Mouse (Mus musculus) midbrain, postnatal 0 days (tissue): ENCODE measurements at regions not wholly inside any gene's neighbourhood (a gene's known extent, or its start where the extent isn't known, plus 50 kb on each side); places are given as distances from the start of the nearest gene placed in this dataset.

Experiments
- ATAC-seq: fragments of 200-750 bp; cut with Nextera tagmentation; 2 replicates; pipeline ENCODE4 v1.8.0; 2017; ENCODE audit warnings: moderate number of reproducible peaks, mild to moderate bottlenecking, moderate TSS enrichment, moderate library complexity; ENCODE audit not compliant: low FRiP score
- DNase-seq: peaks from one replicate; pipeline ENCODE4 v3.0.0-alpha.2; 2015; ENCODE audit warnings: low spot score
- H3K27ac ChIP-seq: fragments of 300-500 bp; sonication (generic); 2 replicates; pipeline ENCODE4 v1.5.1; 2014; ENCODE audit warnings: low read depth, mild to moderate bottlenecking, low read length, mixed read lengths
- H3K27me3 ChIP-seq: fragments of 300-500 bp; sonication (generic); 2 replicates; pipeline ENCODE4 v1.6.1; 2014; ENCODE audit warnings: low read length, control low read depth, mixed read lengths; ENCODE audit not compliant: insufficient read depth
- H3K36me3 ChIP-seq: fragments of 300-500 bp; sonication (generic); 2 replicates; pipeline ENCODE4 v1.6.1; 2014; ENCODE audit warnings: low read length, control low read depth, mixed read lengths; ENCODE audit not compliant: insufficient read depth
- H3K4me1 ChIP-seq: fragments of 300-500 bp; sonication (generic); 2 replicates; pipeline ENCODE4 v1.6.1; 2014; ENCODE audit warnings: mild to moderate bottlenecking, control low read depth, antibody characterized with exemption, low read length, mixed read lengths; ENCODE audit not compliant: insufficient read depth
- H3K4me2 ChIP-seq: fragments of 300-500 bp; sonication (generic); 2 replicates; pipeline ENCODE4 v1.6.1; 2014; ENCODE audit warnings: low read depth, mild to moderate bottlenecking, low read length, mixed read lengths; ENCODE audit not compliant: poor library complexity, severe bottlenecking
- H3K4me3 ChIP-seq: fragments of 300-500 bp; sonication (generic); 2 replicates; pipeline ENCODE4 v1.5.1; 2014; ENCODE audit warnings: low read depth, mild to moderate bottlenecking, low read length, moderate library complexity
- H3K9ac ChIP-seq: fragments of 300-500 bp; sonication (generic); replicated peaks from 2 replicates; pipeline ENCODE4 v1.6.1; 2014; ENCODE audit warnings: mild to moderate bottlenecking, low read length, moderate library complexity, mixed read lengths; ENCODE audit not compliant: poor library complexity, severe bottlenecking
- H3K9me3 ChIP-seq: fragments of 300-500 bp; sonication (generic); 2 replicates; pipeline ENCODE4 v1.6.1; 2016; ENCODE audit warnings: low read length, control low read depth
- CTCF ChIP-seq: IDR thresholded peaks from 2 replicates; pipeline ENCODE4 v1.5.1; 2016; ENCODE audit warnings: antibody characterized with exemption, mild to moderate bottlenecking
- WGBS: fragments of 180-500 bp; shearing (Covaris S2); extraction: QIAGEN DNeasy Blood & Tissue Kit; methylation state at CpG from one replicate; pipeline ENCODE4 v1.1.7; 2014; 5-methylcytosine and 5-hydroxymethylcytosine counted together

- ATAC-seq, result no peak
- WGBS, result 59% methylated on average over 3 of the region's 3 CpGs
- no peak overlapping the region for H3K4me3 ChIP-seq
- no peak overlapping the region for H3K4me2 ChIP-seq
- H3K27ac ChIP-seq, result no peak overlapping the region
- H3K9ac ChIP-seq, result no peak overlapping the region
- no peaks in the 10 kb centered on the region for H3K36me3 ChIP-seq
- DNase-seq, result no peak
- H3K27me3 ChIP-seq, result no peaks in the 10 kb centered on the region
- H3K9me3 ChIP-seq, result no peaks in the 10 kb centered on the region
- no peak for TF ChIP-seq CTCF
- no peaks in the 10 kb centered on the region for H3K4me1 ChIP-seq
These were observed 233.6 kb upstream of the Gjb5 start for GRCm38 (mm10) chr4:127591540-127591939.

- no peak for TF ChIP-seq CTCF
- DNase-seq (no peak), ATAC-seq (no peak)
- no peaks in the 10 kb centered on the region for H3K9me3 ChIP-seq
- H3K36me3 ChIP-seq, result no peaks in the 10 kb centered on the region
- no peak overlapping the region for H3K4me3 ChIP-seq
- H3K9ac ChIP-seq, result no peak overlapping the region
- H3K27me3 ChIP-seq, result no peaks in the 10 kb centered on the region
- H3K4me2 ChIP-seq, result no peak overlapping the region
- H3K4me1 ChIP-seq, result no peaks in the 10 kb centered on the region
- WGBS, result 72% methylated on average over 4 of the region's 4 CpGs
- no peak overlapping the region for H3K27ac ChIP-seq
These were observed 228.8 kb upstream of the Gjb5 start for GRCm38 (mm10) chr4:127586822-127587221.

GRCm38 (mm10) chr4:127576521-127576920 is 218.5 kb upstream of the Gjb5 start:
- Histone ChIP-seq H3K4me1 (no peaks in the 10 kb centered on the region), H3K27ac (no peak overlapping the region), H3K4me3 (no peak overlapping the region), H3K4me2 (no peak overlapping the region), H3K27me3 (no peaks in the 10 kb centered on the region), H3K36me3 (no peaks in the 10 kb centered on the region), H3K9ac (no peak overlapping the region), H3K9me3 (no peaks in the 10 kb centered on the region)
- TF ChIP-seq CTCF, result no peak
- DNase-seq (no peak), ATAC-seq (no peak)
- 93% methylated on average over 3 of the region's 3 CpGs for WGBS

GRCm38 (mm10) chr4:127562602-127563001 is 204.6 kb upstream of the Gjb5 start:
- no peak for ATAC-seq
- TF ChIP-seq CTCF, result no peak
- no peak overlapping the region for H3K27ac ChIP-seq
- H3K9me3 ChIP-seq, result no peaks in the 10 kb centered on the region
- H3K9ac ChIP-seq, result no peak overlapping the region
- no peak overlapping the region for H3K4me3 ChIP-seq
- H3K4me1 ChIP-seq, result no peaks in the 10 kb centered on the region
- no peaks in the 10 kb centered on the region for H3K36me3 ChIP-seq
- H3K27me3 ChIP-seq, result no peaks in the 10 kb centered on the region
- no peak for DNase-seq
- H3K4me2 ChIP-seq, result no peak overlapping the region
- WGBS, result 70% methylated on average over 5 of the region's 5 CpGs

- Histone ChIP-seq H3K4me2 (no peak overlapping the region), H3K4me1 (no peaks in the 10 kb centered on the region), H3K36me3 (no peaks in the 10 kb centered on the region), H3K4me3 (no peak overlapping the region), H3K9me3 (no peaks in the 10 kb centered on the region), H3K27me3 (no peaks in the 10 kb centered on the region), H3K9ac (no peak overlapping the region), H3K27ac (no peak overlapping the region)
- TF ChIP-seq CTCF, result no peak
- ATAC-seq, result no peak
- WGBS, result 59% methylated on average over 7 of the region's 7 CpGs
- peak; percentile 36 for DNase-seq
These were observed 200.6 kb upstream of the Gjb5 start for GRCm38 (mm10) chr4:127558572-127558971.

- no peak overlapping the region for H3K27ac ChIP-seq
- H3K9ac ChIP-seq, result no peak overlapping the region
- DNase-seq, result no peak
- H3K4me2 ChIP-seq, result no peak overlapping the region
- no peak for ATAC-seq
- no peaks in the 10 kb centered on the region for H3K27me3 ChIP-seq
- H3K36me3 ChIP-seq, result no peaks in the 10 kb centered on the region
- no peaks in the 10 kb centered on the region for H3K4me1 ChIP-seq
- 84% methylated on average over 12 of the region's 12 CpGs for WGBS
- no peak for TF ChIP-seq CTCF
- H3K9me3 ChIP-seq, result no peaks in the 10 kb centered on the region
- no peak overlapping the region for H3K4me3 ChIP-seq
These were observed 194.7 kb upstream of the Gjb5 start for GRCm38 (mm10) chr4:127552456-127553225.
